Mouse (Mus musculus): ENCODE results near the gene Epha2.

DNA sequence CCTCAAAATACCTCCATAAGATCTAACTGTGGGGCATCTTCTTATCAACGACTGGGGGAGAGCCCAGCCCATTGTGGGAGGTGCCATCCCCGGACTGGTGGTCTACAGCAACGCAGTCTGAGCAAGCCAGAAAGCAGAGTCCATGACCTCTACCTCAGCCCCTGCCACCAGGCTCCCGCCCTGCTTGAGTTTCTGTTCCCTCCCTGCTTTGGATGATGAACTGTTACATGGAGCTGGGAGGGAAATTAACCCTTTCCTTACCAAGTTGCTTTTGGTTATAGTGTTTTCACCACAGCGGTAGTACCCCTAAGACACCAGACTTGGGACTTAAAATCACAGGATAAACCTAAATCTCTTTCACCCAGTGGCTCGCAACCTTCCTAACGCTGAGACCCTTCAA lies 50.9 kb downstream of the Epha2 start:
- TF ChIP-seq CTCF (conservative IDR thresholded peaks at IDR 0.05; ENCODE audit: low read length) (no peak), POU5F1 (IDR thresholded peaks at IDR 0.05; ENCODE audit: borderline replicate concordance, low read length) (no peak), NANOG (IDR thresholded peaks at IDR 0.05; ENCODE audit: borderline replicate concordance, low read length) (no peak)
